Mouse (Mus musculus) c-Kit-positive CD71-positive TER-119-positive erythroid progenitor cells, embryonic 14.5 days (primary cell): ENCODE results near the gene Gdf15.

Experiments used
- DNase-seq: peaks from one replicate; pipeline ENCODE4 v3.0.0-alpha.2; 2013; ENCODE audit warnings: low spot score

Gdf15 gene

DNA sequence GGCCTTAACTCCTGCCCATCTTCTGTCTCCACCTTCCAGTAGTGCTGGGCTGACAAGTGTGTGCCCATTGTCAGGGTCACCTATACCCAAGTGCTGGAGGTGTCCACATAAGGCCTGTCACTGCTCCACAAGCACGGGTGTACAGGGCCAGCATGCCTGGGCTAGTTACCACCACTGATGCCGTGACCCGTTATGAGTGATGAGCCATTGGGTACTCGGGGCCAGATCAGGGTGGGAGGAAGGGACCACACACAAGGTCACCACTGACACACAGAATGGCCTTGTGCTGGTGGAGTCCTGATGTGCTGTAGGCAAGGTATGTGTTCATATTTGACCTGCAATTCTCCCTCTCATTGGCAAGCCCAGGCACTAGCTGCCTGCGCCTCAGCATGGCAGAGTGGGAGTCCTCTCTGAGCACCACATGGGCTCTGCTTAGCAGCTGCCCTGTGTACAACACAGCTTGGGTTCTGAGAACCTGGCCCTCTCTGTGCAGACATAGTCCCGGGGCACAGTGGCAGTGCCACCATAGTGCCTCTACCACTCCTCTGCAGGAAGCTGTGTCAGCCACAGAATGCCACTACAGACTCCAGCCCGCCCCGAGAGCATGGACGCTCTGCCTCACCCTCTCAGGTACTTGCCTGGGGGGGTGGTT lies 47.5 kb downstream of the Gdf15 start:
- no peak for DNase-seq

DNA sequence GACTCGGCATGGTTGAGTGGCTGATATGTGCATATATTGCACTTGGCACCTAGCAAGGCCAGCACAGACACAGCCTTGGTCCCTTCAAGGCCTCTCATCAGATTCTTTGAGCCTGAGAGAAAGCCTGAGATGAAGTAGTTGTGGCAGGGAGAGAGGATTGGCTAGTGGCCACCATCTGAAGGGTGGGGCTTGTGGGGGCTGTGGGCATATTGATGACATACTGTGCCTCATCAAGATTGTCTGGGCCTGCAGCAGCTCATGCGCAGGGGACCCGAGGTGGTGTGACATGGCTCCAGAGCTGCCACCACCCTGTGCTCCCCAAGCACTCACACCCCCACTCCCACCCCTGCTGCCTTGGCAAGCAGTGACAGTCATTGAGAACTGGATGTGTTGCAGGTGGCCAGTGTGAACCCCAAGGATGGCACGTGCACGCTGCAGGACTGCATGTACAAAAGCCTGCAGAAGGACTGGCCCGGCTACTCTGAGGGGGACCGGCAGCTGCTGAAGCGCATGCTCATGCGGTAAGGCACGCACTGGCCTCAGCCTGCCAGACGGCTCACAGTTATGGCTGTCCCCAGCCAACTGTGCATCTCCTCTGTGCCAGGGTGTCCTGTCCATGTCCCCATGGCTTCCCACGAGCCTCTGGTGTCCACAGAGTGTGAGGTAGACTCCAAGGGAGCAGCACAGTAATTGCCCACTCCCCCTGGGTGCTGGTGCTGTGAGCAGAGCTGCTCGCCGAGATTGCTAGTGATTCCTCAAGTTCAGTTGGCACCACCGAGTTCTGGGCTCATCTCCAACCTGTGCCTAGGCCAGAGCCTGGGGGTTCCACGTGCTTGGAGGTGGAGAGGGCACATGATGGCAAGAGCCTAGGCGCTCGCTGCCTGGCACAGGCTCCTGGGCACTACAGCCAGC lies 48.5 kb downstream of the Gdf15 start:
- no peak for DNase-seq
